Mouse (Mus musculus): ENCODE results near the gene Gbf1.
"Not testable (repeated sequence)": the region's sequence is repeated elsewhere in the genome, so short reads cannot be mapped to it uniquely, and the experiment has no call there.

Gbf1 gene

DNA sequence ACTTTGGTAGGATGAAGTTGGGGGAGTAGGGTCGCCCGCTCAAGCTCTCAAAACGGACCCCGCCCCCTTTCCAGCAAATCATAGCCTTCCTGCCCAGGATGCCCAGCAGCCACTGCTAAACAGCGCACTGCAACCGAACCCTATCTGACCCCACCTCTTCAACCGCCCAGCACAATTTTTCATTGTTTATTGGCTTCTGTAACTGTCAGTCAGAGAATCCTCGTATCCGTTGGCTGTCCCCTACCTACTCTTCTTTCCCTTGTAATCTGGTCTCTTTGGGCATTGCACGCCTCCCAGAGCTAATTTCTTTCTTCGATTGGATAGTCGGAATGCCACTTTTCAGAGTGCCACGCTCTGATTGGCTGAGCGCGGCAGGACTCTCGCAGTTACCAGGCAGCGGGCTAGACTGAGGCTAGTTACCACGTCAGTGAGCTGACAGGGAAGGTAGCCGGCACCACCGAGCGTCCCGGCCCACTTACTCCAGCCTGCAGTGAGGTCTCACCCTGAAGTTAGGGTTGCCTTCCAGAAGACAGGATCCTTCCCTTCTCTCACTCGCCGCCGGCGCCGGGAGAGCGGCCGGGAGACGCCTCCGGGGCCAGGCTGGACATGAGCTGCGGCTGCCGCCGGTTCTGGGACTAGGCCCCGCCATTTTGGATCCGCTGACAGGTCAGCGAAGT, at the start of gene Gbf1:
TSS of gene Gbf1 (plus strand) at position 383 of the 677 bp plus-strand sequence.
- peak; percentile 83 for DNase-seq

GRCm38 (mm10) chr19:46103437-46104186, 48.7 kb upstream of the Gbf1 start:
- DNase-seq, result no peak

DNA sequence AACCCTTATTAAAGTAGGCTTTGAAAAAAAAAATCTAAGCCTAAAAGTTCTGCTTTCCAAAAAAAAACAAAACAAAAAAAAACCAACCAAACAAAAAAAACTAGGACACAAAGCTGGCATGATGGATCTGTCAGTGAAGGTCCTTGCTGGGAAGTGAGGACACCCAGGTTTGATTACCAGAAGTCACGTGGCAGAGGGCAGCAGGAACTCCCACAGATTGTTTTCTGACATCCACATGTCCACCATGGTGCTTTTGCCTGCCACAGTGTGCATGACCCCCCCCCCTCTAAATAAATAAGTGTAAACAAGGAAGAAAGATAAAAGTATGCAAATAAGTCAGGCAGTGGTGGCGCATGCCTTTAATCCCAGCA, 48.1 kb upstream of the Gbf1 start:
- DNase-seq, result no peak

DNA sequence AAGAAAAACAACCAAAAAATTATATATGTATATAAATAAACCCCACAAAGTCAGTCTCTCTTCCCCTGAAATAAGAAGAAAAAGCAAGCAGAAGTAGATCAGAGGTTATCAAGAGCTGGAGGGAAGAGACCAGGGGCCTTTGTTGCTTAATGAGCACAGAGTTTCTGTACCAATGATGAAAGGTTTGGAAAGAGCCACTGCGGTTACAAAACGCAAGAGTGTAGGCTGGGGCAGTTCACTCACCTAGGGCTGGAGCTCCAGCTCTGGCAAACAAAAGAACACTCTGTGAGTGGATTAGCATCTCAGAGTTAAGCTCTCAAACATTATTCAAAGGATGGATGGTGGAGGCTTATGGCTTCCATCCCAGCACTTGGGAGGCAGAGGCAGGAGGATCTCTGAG, 42.1 kb upstream of the Gbf1 start:
- no peak for DNase-seq

DNA sequence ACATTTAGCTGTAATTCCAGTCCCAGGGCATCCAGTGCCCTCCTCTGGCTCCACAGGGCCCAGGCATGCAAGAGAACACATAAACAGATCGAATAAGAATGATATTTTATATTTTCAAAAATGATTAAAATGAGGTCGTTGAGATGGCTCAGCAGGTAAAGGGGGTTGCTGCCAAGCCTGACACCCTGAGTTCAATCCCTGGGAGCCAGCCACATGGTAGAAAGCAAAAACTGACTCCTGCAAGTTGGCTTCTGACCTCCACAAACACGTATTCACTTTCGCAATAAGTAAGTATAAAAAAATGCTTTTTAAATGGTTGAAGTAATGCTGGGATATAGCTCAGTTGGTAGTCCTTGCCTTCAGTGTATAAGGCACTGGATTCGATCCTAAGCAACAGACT, 41.5 kb upstream of the Gbf1 start:
- no peak for DNase-seq

DNA sequence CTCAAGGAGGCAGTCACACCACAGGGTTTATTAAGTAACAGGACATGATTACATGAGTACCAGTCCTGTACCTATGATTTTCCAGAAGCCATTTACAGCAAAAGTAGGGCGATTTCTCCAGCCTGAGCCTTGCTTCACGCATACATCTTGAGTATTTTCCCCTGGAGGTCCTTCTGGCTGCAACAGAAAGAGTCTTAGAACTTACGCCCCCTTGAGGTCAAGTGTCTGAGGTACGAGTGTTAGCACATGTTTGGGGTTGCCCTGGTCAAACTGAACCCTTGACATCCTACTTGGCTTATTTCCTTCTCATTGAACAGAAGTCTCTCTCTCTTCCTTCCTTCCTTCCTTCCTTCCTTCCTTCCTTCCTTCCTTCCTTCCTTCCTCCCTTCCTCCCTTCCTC, 37.7 kb upstream of the Gbf1 start:
- DNase-seq, result no peak

- DNase-seq, result no peak
Measured at GRCm38 (mm10) chr19:46119458-46119857, 32.9 kb upstream of the Gbf1 start.

- DNase-seq, result no peak
Measured at GRCm38 (mm10) chr19:46120872-46121271, 31.4 kb upstream of the Gbf1 start.

DNA sequence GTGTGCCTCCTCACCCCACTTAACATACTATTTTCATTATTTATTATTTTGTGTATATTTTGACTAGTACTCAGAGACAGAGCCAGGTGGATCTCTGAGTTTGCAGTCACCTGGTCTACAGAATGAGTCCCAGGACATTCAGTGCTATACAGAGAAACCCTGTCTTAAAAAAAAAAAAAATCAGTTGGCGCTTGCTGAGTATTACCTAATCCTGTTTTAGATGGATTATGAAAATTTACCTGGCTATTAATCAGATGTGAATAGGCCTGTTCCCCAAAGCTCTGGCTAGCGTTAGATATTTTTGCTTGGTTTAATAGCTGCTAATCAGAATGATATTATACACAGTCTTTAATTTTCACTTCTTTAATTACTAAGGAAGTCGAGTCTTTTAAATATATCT, 28.4 kb upstream of the Gbf1 start:
- no peak for DNase-seq

DNA sequence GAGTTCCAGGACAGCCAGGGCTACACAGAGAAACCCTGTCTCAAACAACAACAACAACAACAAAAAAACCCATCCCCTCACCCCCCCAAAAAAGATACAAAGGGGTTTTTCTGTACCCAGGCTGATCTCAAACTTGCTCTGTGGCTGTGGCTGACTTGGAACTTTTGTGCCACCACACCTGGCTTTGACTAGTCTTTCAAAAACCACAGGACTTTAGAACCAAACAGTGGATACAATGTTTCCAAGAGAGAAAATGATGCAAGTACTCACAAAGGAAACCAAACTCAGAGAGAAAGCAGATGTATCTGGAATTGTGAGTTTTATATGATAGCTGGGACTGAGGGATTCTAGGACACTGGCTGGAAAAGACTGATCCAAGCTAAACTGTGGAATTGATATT, 27.7 kb upstream of the Gbf1 start:
- no peak for DNase-seq

DNA sequence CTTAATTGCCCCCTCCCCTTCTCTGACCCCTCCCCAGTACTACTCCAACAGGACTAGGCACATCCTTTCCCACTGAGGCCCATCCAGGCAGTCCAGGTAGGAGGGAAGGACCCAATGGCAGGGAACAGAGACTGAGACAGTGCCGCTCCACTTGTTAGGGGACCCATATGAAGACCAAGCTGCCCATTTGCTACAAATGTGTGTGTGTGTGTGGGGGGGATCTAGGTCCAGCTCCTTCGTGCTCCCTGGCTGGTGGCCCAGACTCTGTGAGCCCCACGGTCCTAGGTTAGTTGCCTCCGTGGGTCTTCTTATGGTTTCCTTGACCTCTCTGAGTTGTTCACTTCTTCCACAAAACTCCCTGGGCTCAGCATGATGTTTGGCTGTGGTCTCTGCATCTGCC, 26.0 kb upstream of the Gbf1 start:
- DNase-seq, result no peak

DNA sequence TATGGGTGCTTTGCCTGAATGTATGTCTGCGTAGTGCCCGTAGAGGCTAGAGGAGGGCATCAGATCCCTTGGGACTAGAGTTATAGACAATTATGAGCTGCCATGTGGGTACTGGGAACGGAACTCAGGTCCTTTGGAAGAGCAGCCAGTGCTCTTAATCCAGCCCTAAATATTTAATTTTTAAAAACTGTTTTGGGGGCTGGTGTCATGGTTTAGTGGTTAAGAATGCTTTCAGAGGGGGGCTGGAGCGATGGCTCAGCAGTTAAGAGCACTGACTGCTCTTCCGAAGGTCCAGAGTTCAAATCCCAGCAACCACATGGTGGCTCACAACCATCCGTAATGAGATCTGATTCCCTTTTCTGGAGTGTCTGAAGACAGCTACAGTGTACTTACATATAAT, 22.6 kb upstream of the Gbf1 start:
- not testable (repeated sequence) for DNase-seq

DNA sequence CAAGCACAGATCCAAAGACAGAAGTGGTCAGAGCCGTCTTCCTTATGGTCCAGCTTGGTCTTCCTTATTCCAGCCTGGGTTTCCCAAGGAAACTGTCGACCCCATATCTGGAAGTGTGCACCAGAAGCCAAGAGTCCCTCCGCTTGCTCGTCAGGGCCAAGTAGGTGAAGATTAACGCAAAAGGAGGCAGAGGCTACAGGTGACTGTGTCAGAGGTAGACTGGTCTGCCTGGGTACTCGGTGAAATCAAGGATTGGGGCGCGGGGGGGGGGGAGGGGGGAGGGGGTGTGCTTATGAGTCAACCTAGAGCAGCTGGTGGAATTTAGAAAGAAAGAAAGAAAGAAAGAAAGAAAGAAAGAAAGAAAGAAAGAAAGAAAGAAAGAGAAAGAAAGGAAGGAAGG, 21.0 kb upstream of the Gbf1 start:
- DNase-seq, result no peak

- DNase-seq, result no peak
Measured at GRCm38 (mm10) chr19:46131694-46132525, 20.4 kb upstream of the Gbf1 start, which contains the start of gene Elovl3. Gene Elovl3, plus strand, starts transcription at chr19:46131897.

DNA sequence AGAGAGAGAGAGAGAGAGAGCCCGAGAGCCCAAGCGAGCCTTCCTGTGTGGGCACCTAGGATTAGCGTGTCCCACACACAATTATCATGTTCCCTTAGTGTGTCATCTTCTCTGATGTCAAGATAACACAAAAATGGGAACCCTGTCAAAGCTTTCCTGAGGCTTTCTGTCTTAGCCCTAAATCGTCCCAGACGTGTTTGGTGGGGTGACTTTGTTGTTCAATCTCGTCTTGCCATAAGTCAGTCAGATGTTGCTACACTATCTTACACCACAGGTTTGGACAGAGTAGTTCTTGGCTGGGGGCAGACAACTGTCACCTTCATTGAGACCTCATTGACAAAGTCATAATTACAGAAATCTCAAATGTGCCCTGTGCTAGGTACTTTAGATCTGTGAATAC, 19.7 kb upstream of the Gbf1 start:
- no peak for DNase-seq

GRCm38 (mm10) chr19:46135297-46135696, 17.0 kb upstream of the Gbf1 start:
- DNase-seq, result peak; percentile 97

GRCm38 (mm10) chr19:46135789-46136638, 16.3 kb upstream of the Gbf1 start:
- DNase-seq, result peak; percentile 43

- DNase-seq, result peak; percentile 52
Measured at GRCm38 (mm10) chr19:46136639-46137580, 15.4 kb upstream of the Gbf1 start.

DNA sequence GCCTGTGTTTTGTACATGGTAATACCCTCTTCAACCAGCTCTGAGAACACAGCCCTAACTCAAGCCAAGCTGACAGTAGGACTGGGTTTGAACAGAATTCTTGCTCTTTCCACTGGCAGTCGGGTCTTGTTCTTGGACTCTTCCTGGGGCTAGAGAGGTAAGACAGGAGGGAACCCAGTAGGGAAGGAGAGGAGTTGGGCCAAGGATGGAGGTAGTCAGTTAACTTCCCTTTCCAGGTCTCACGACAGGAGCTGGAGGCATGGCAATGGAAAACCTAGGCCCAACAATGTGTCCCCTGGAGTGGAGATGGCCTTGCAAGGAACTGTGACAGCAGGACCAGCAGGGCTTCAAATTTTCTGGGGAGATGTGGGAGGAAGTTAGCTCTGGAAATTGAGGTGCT, 12.0 kb upstream of the Gbf1 start:
- DNase-seq, result no peak

GRCm38 (mm10) chr19:46141091-46141490, 11.2 kb upstream of the Gbf1 start:
- DNase-seq, result no peak
